Mouse (Mus musculus): ENCODE results near the gene Apex2. TPM values are rescaled to one million over a fixed set of nuclear protein-coding genes. Genes with fewer than 3 reads are reported as not detected.

Apex2 gene
- polyA plus RNA-seq (2012; rRNA removed) = 6.5 and 7.7 TPM in 2 replicates

DNA sequence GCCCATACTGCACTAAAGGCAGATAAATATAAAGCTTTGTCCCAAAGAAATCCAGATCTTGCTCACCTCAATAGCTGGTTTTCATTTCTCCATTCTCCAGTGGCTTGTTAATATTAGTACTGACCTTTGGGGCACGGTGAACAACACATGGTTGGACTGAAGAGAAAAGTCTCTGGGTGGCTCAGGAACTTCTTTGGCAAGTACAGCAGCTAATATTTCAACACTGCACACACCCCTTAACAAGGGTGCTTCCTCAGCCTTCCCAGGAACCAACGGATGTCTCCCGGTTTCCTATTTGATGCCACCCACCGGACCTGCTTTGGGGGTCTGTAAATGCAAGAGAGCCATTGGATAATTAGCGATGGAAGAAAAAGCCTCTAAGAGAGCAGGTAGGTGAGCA, at the start of gene Apex2:
Gene Apex2 (minus strand): TSS at position 173 of the 400 bp plus-strand sequence.
- 62% methylated on average over 5 of the region's 5 CpGs for WGBS
- Histone ChIP-seq H3K4me3 (replicated peaks; ENCODE audit: extremely low read depth, low read depth, low read length) (no peak within 1 kb of the TSS), H3K4me1 (ENCODE audit: control insufficient read depth, insufficient read depth, low read length) (no peaks in the 10 kb centered on the region; the same call in 1 of the 2 replicates)
- DNase-seq = no peak
- TF ChIP-seq POLR2A (IDR thresholded peaks at IDR 0.05; ENCODE audit: borderline replicate concordance, extremely low read depth, low read depth, low read length) (no peak), CTCF (IDR thresholded peaks at IDR 0.05; ENCODE audit: insufficient read depth, low read length) (no peak)

DNA sequence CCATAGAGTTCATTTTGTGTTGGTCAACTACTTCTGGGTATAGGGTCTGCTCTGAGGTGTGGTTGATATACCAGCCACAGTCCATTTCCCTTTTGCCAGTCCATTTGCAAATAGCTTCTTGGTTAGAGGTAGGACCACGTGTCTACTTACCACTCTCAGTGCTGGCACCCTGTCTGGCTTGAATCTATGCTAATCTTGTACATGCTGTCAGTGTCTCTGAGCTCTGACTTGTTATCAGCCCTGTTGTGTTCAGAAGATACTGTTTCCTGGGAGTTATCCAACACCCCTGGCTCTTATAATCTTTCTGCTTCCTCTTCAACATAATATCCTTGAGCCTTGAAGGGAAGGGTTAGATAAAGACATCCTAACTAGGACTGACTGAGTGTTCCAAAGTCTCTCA, 46.8 kb upstream of the Apex2 start:
- no peak overlapping the region for H3K4me3 ChIP-seq (replicated peaks; ENCODE audit: extremely low read depth, low read depth, low read length)
- 77% methylated on average over 1 of the region's 1 CpGs for WGBS
- no peak for DNase-seq
- H3K4me1 ChIP-seq (ENCODE audit: control insufficient read depth, insufficient read depth, low read length) = no peaks in the 10 kb centered on the region
- TF ChIP-seq CTCF (IDR thresholded peaks at IDR 0.05; ENCODE audit: insufficient read depth, low read length) (no peak), POLR2A (IDR thresholded peaks at IDR 0.05; ENCODE audit: borderline replicate concordance, extremely low read depth, low read depth, low read length) (no peak)

DNA sequence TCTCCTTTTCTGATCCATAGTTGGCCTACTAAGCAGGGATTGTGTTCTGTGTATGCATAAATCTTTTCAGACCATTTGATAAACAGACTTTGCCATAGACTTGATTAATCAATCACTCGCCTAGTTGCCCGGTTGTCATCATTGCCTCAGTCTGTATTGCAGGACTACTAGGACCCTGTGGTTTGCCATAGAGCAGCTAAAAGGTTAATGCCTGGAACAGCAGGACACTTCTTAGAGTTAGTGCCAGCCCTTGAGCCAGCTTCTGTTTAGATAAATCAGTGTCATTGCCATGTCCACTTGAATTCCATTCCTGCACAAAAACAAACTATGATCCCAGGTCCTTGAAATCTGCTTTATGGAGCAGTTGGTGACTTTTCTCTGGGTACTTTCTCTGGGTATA, 9.2 kb upstream of the Apex2 start:
- DNase-seq = no peak
- no peak overlapping the region for H3K4me3 ChIP-seq (replicated peaks; ENCODE audit: extremely low read depth, low read depth, low read length)
- no peak for TF ChIP-seq CTCF (IDR thresholded peaks at IDR 0.05; ENCODE audit: insufficient read depth, low read length)
- TF ChIP-seq POLR2A (IDR thresholded peaks at IDR 0.05; ENCODE audit: borderline replicate concordance, extremely low read depth, low read depth, low read length) = no peak
- H3K4me1 ChIP-seq (ENCODE audit: control insufficient read depth, insufficient read depth, low read length) = no peaks in the 10 kb centered on the region
- WGBS = 76% methylated on average over 2 of the region's 2 CpGs

DNA sequence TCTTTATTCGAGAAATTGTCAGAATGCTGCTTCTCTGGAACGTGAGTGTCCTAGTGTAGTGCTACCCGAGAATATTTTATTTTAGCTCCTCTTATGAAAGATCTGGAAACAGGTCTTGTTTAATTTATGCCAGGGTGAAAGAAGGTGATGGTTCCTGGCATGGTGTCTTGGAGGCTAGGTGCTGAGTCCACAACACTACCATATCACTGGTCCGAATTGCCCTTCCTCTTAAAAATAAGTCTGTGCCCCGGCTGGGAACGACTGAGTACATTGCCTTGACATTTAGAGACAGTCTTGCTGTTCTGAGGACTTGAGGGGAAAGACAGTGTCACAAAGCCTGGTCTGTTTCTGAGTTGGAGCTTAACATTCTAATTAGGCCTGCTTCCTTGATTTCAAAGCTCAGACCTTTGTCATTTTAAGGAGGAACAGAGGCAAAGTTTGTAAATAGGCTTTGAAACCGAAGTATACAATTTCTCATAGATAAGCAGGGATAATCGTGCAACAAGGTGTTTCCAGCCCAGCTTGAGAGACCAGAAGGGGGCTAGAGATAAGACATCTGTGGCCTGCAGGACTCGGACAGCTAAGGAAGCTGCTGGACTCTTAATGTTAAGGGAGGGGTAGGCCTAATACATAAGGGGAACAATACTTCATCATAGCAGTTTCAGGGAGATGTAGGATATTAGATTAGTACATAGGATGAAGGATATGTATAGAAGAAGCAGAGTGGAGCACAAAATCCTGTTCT, 5.5 kb upstream of the Apex2 start:
- Histone ChIP-seq H3K4me3 (replicated peaks; ENCODE audit: extremely low read depth, low read depth, low read length) (no peak overlapping the region), H3K4me1 (ENCODE audit: control insufficient read depth, insufficient read depth, low read length) (no peaks in the 10 kb centered on the region)
- TF ChIP-seq POLR2A (IDR thresholded peaks at IDR 0.05; ENCODE audit: borderline replicate concordance, extremely low read depth, low read depth, low read length) (no peak), CTCF (IDR thresholded peaks at IDR 0.05; ENCODE audit: insufficient read depth, low read length) (no peak)
- DNase-seq = no peak
- WGBS = 77% methylated on average over 9 of the region's 9 CpGs

DNA sequence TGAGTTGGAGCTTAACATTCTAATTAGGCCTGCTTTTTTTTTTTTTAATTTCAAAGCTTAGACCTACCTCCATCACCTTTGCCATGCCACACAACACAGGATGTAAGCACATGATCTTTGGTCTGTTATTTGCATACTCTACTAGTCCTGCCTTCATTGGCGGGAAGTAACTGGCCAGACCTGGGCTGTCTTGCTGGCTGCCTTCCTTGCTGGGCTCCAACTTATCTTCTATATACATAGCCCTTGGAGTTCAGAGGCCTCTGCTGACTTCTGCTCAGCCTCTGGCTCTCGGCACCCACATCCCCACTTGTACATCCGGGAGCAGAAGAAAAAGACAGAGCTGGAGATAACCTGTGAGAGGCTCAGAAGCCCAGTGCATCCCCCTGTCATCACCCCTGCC, 4.5 kb upstream of the Apex2 start:
- Histone ChIP-seq H3K4me3 (replicated peaks; ENCODE audit: extremely low read depth, low read depth, low read length) (no peak overlapping the region), H3K4me1 (ENCODE audit: control insufficient read depth, insufficient read depth, low read length) (no peaks in the 10 kb centered on the region)
- 79% methylated on average over 3 of the region's 3 CpGs for WGBS
- DNase-seq = no peak
- TF ChIP-seq CTCF (IDR thresholded peaks at IDR 0.05; ENCODE audit: insufficient read depth, low read length) (no peak), POLR2A (IDR thresholded peaks at IDR 0.05; ENCODE audit: borderline replicate concordance, extremely low read depth, low read depth, low read length) (no peak)

DNA sequence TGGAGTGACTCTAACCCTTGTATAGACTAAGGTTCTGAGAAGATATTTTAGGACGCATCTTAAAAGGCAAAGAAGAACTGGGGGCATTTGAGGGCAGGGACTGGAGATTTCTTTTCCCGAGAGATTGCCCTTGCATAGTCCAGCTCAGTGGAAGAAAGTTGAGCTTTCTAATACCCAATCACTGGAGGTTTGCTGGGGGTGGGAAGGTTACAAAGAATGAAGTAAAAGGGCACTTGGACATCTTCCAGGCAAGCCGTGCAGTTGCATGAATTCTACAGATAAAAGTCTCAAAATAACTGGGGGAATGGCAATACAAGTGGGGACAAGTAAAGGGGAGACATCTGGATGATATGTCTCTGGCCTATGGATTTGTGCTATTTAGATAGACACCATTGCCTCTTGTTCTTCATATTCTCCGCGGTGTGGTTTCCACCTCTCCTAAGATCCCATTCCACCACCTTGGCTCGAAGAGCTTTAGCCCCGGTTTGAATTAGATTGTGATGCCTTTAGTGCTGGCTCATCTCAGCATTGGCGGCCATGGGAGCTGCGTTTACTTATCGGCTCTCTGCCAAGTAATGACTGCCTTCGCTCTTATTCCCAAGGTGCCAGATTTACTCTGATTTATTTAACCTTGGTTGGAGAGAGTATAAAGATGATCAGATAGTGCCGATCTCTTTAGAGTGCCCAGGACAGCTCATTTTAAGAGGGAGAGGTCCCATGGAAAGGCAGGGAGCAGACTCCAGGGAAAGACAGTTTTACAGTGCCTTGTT, 3.8 kb upstream of the Apex2 start:
- 71% methylated on average over 12 of the region's 12 CpGs for WGBS
- no peak for DNase-seq

DNA sequence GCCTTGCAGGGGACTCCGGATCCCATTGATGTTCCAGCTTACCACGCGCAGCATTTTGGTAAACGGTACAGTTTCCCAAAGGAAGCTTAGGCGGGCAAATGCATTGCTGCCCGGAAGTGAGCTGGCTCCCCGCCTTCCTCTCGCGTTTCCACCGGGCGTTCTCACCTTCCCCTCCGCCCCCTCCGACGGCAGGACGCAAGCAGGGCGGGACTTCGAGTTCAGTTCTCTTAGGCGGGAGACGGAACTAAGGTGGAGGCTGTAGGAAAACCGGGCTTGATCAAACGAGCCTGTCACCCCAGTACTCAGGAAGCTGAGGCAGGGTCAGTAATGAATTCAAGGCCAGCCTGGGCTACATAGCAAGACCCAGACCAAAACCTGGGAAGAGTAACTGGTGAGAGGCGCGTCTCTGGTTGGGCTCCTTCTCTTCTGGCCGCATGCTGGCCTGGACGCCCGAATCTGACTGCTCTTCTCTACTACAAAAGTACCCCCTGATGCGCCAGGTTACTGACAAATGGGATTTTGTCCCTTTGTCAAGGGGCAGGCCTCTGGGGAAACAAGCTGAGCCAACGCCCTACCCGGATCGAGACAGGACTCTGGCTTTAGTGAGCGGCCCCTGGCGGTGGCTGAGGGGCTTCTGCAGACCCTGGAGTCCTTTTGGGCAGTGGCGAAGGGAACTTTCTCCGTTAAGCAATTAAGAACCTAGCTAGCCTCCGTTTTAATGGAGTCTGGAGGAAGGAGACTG, 1.5 kb downstream of the Apex2 start, which contains the start of gene Pfkfb1:
Gene Pfkfb1 (plus strand): TSS at position 207 of the 742 bp plus-strand sequence.
- TF ChIP-seq POLR2A (IDR thresholded peaks at IDR 0.05; ENCODE audit: borderline replicate concordance, extremely low read depth, low read depth, low read length) (peak; percentile 54; the same call in 1 of the 2 replicates), CTCF (IDR thresholded peaks at IDR 0.05; ENCODE audit: insufficient read depth, low read length) (peak; percentile 24; the same call in 1 of the 2 replicates)
- peak; percentile 67 for DNase-seq
- Histone ChIP-seq H3K4me1 (ENCODE audit: control insufficient read depth, insufficient read depth, low read length) (no peaks in the 10 kb centered on the region; the same call in 1 of the 2 replicates), H3K4me3 (replicated peaks; ENCODE audit: extremely low read depth, low read depth, low read length) (peak within 1 kb of the TSS; percentile 98)
- 32% methylated on average over 35 of the region's 35 CpGs for WGBS

More for the DNA sequence above, 3.8 kb upstream of the Apex2 start:
- Histone ChIP-seq H3K4me3 (replicated peaks; ENCODE audit: extremely low read depth, low read depth, low read length) (no peak overlapping the region), H3K4me1 (ENCODE audit: control insufficient read depth, insufficient read depth, low read length) (no peaks in the 10 kb centered on the region)
- TF ChIP-seq POLR2A (IDR thresholded peaks at IDR 0.05; ENCODE audit: borderline replicate concordance, extremely low read depth, low read depth, low read length) (no peak), CTCF (IDR thresholded peaks at IDR 0.05; ENCODE audit: insufficient read depth, low read length) (no peak)

DNA sequence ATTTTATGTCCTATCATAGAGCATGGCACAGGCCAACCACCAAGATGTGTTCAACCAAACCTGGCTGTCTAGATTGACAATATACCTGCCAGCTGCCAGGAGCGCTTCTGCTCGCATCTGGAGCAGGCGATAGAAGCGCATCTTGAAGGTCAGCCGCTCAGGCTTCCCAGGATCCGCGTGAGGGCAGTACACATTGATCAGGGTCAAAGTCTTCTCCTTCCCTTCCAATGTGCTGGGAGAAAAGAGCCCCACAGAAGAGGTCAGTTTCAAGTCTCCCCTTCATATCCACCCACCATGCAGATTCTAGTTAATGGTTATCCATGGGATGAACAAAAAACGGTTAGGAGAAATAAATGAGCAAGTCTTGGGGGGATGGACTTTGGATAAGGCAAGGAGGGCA, 4.6 kb downstream of the Apex2 start:
- no peak overlapping the region for H3K4me3 ChIP-seq (replicated peaks; ENCODE audit: extremely low read depth, low read depth, low read length)
- no peaks in the 10 kb centered on the region; the same call in 1 of the 2 replicates for H3K4me1 ChIP-seq (ENCODE audit: control insufficient read depth, insufficient read depth, low read length)
- no peak for DNase-seq
- 89% methylated on average over 8 of the region's 8 CpGs for WGBS
- no peak for TF ChIP-seq CTCF (IDR thresholded peaks at IDR 0.05; ENCODE audit: insufficient read depth, low read length)
- no peak for TF ChIP-seq POLR2A (IDR thresholded peaks at IDR 0.05; ENCODE audit: borderline replicate concordance, extremely low read depth, low read depth, low read length)

DNA sequence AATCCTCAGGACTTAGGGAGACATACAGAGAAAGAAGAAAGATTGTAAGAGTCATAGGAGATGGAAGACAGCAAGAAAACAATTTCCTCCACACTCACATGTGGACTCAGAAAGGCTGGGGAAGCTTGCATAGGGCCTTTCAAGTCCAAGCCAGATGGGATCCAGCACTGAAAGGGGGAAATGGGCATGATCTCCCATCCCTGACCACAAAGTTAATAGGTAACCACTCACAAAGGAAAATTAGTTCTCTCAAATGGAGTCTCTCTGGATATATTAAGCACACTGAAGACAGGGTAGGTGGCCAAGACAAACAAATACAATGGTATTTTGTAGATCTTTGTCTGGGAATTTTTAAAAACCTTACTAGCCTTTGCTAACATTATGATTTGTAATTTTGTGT, 7.7 kb downstream of the Apex2 start:
- DNase-seq = no peak
- no peaks in the 10 kb centered on the region for H3K4me1 ChIP-seq (ENCODE audit: control insufficient read depth, insufficient read depth, low read length)
- no peak overlapping the region for H3K4me3 ChIP-seq (replicated peaks; ENCODE audit: extremely low read depth, low read depth, low read length)
- no peak for TF ChIP-seq POLR2A (IDR thresholded peaks at IDR 0.05; ENCODE audit: borderline replicate concordance, extremely low read depth, low read depth, low read length)
- TF ChIP-seq CTCF (IDR thresholded peaks at IDR 0.05; ENCODE audit: insufficient read depth, low read length) = no peak

All from lung, adult 2 months (tissue).